Mouse (Mus musculus) stomach, postnatal 0 days (tissue): ENCODE results near the gene Wdr60. TPM values are rescaled to one million over a fixed set of nuclear protein-coding genes. Genes with fewer than 3 reads are reported as not detected.

Experiments used
- ATAC-seq: fragments of 200-750 bp; cut with Nextera tagmentation; 2 replicates; pipeline ENCODE4 v1.8.0; 2017; ENCODE audit not compliant: low FRiP score, low TSS enrichment
- DNase-seq: peaks from one replicate; pipeline ENCODE4 v3.0.0-alpha.2; 2016; ENCODE audit warnings: low spot score
- H3K27ac ChIP-seq: fragments of 300-500 bp; sonication (generic); replicated peaks from 2 replicates; pipeline ENCODE4 v1.5.1; 2014; ENCODE audit warnings: mild to moderate bottlenecking, control low read depth
- H3K27me3 ChIP-seq: fragments of 300-500 bp; sonication (generic); 2 replicates; pipeline ENCODE4 v1.6.1; 2014; ENCODE audit warnings: low read length; ENCODE audit not compliant: control insufficient read depth, insufficient read depth
- H3K36me3 ChIP-seq: fragments of 300-500 bp; sonication (generic); 2 replicates; pipeline ENCODE4 v1.6.1; 2014; ENCODE audit warnings: low read length, mixed read lengths; ENCODE audit not compliant: control insufficient read depth, insufficient read depth
- H3K4me1 ChIP-seq: fragments of 300-500 bp; sonication (generic); replicated peaks from 2 replicates; pipeline ENCODE4 v1.6.1; 2014; ENCODE audit warnings: antibody characterized with exemption; ENCODE audit not compliant: control insufficient read depth, insufficient read depth
- H3K4me2 ChIP-seq: fragments of 300-500 bp; sonication (generic); replicated peaks from 2 replicates; pipeline ENCODE4 v1.6.1; 2014; ENCODE audit warnings: low read depth, mild to moderate bottlenecking, control low read depth, moderate library complexity
- H3K4me3 ChIP-seq: fragments of 300-500 bp; sonication (generic); 2 replicates; pipeline ENCODE4 v1.5.1; 2014; ENCODE audit warnings: low read depth, low read length, control low read depth
- H3K9ac ChIP-seq: fragments of 300-500 bp; sonication (generic); 2 replicates; pipeline ENCODE4 v1.6.1; 2014; ENCODE audit warnings: mild to moderate bottlenecking, low read length, control low read depth, mixed read lengths
- H3K9me3 ChIP-seq: fragments of 300-500 bp; sonication (generic); 2 replicates; pipeline ENCODE4 v1.6.1; 2016; ENCODE audit warnings: low read length; ENCODE audit not compliant: control insufficient read depth
- CTCF ChIP-seq: IDR thresholded peaks from 2 replicates; pipeline ENCODE4 v1.5.1; 2016; ENCODE audit warnings: antibody characterized with exemption, low read depth, mild to moderate bottlenecking, moderate library complexity
- EP300 ChIP-seq: optimal IDR thresholded peaks from 2 replicates; pipeline ENCODE3; 2016; ENCODE audit warnings: antibody characterized with exemption
- WGBS: fragments of 180-500 bp; shearing (Covaris S2); extraction: QIAGEN DNeasy Blood & Tissue Kit; methylation state at CpG from one replicate; pipeline ENCODE4 v1.1.7; 2014; 5-methylcytosine and 5-hydroxymethylcytosine counted together
- polyA plus RNA-seq: library from polyadenylated mRNA; unstranded; fragments of >200 nt; fragmentation: Nextera tagmentation; extraction: Ambion mirVana; gene quantifications from 2 replicates; pipeline ENCODE4 v1.2.1, GENCODE M21; 2015

Wdr60 gene
- polyA plus RNA-seq, 1 experiment from 2014 or later = 8.5 TPM

DNA sequence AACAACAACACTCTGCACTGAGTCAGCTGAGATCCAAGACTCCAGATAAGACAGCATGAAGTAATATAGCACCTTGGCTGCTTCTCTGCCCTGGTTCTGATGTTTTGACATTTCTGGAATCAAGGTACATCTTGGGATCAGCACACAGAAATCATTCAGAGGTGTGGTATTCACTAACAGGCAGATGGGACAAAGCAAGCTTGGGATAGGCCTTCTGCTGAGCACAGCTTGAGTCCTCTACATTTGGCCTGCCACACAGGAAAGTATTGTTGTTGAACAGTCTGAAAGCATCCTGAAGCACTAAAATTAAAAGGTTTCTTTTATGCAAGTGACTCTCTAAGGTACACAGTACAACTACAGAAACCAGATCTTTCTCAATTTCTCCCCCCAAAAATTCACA is 68.2 kb downstream of the Wdr60 start:
- Histone ChIP-seq H3K27ac (no peak overlapping the region), H3K4me1 (no peaks in the 10 kb centered on the region), H3K36me3 (no peaks in the 10 kb centered on the region), H3K9ac (no peak overlapping the region), H3K9me3 (no peaks in the 10 kb centered on the region), H3K27me3 (no peaks in the 10 kb centered on the region), H3K4me2 (no peak overlapping the region), H3K4me3 (no peak overlapping the region)
- DNase-seq (no peak), ATAC-seq (no peak)
- TF ChIP-seq EP300 = no peak
- no peak for TF ChIP-seq CTCF

DNA sequence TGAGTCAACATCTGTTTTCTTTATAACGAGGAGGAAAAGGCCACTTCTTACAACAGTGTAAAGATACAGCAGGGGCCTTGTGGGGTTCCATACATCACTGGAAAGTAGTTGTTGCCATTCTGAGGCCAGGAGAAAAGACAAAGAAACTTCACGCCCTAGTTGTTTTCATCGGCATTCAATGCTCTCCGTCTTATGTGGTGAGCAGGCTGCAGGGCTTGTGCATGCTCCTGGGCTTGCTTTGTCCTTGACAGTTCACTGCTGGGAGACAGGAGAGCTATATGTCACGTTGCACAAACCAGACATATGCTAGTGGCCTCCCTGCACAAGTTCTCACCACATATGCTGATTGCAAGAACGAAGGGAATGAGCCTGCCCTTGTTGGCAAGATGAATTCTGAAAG is 68.9 kb downstream of the Wdr60 start:
- Histone ChIP-seq H3K9me3 (no peaks in the 10 kb centered on the region), H3K27ac (0 out of 2 replicates have a peak overlapping the region, but pooled peaks have one; percentile 14), H3K4me1 (no peaks in the 10 kb centered on the region), H3K4me3 (no peak overlapping the region), H3K27me3 (no peaks in the 10 kb centered on the region), H3K36me3 (no peaks in the 10 kb centered on the region), H3K9ac (no peak overlapping the region), H3K4me2 (no peak overlapping the region)
- DNase-seq = no peak
- no peak for ATAC-seq
- TF ChIP-seq EP300 (no peak), CTCF (no peak)
- WGBS = 57% methylated on average over 6 of the region's 6 CpGs

DNA sequence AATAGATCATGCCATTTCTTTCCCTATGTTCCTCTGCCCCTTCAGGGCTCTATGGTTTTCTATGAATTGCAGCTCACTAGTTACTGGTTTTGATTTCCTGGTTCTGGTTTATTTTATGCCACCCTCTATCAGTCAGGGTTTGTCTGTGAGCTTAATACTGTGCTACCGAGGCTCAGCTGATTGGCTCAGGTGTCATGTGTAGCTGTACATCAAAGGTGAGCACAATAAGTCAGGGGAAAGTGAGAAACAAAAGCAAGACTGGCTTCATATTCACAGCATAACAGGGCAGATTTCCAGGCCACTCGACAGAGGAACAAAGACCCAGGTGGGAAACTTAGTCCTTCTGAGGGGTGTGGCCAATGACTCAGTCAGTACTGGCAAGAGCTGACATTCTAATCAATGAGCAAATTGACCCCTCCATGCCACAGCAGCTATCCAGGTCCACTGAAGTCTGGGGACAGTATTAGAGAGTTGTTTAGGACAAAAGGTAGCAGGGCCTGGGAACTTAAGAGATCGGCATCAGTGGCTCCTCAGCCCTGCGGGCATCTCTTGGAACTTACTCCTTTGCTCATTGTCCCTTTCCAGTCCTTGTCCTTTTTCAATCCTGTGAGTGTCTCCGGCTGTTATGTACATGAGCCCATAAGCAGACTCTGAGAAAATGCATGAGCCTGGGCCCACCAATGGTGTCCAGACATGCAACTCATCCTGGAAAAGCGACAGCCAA is 79.4 kb downstream of the Wdr60 start:
- DNase-seq = no peak
- no peak for TF ChIP-seq EP300
- no peak for TF ChIP-seq CTCF

DNA sequence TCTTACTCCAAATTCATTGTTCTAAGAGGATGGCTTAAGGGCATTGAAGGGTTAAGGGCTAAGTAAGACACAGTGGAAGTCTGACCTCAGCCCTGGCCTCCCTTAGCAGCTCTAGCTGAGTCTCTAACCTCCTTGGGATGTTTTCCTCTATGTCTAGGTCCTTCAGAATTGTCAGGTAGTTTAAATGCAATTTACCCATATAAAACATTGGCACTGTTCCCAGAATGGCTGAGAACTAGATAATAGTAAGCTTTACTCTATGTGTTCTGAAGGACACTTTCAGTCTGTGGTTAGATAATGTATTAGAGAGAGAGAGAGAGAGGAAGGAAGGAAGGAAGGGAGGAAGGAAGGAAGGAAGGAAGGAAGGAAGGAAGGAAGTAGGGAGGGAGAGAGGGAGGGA is 80.4 kb downstream of the Wdr60 start:
- Histone ChIP-seq H3K36me3 (no peaks in the 10 kb centered on the region), H3K4me2 (no peak overlapping the region), H3K9ac (no peak overlapping the region), H3K4me1 (no peaks in the 10 kb centered on the region), H3K27me3 (no peaks in the 10 kb centered on the region), H3K9me3 (no peaks in the 10 kb centered on the region), H3K27ac (no peak overlapping the region), H3K4me3 (no peak overlapping the region)
- no peak for DNase-seq
- TF ChIP-seq EP300 (no peak), CTCF (no peak)
- ATAC-seq = no peak

More for the DNA sequence above, 79.4 kb downstream of the Wdr60 start:
- ATAC-seq = no peak
- Histone ChIP-seq H3K4me3 (no peak overlapping the region), H3K4me2 (no peak overlapping the region), H3K9ac (no peak overlapping the region), H3K4me1 (no peaks in the 10 kb centered on the region), H3K27ac (no peak overlapping the region), H3K36me3 (no peaks in the 10 kb centered on the region), H3K9me3 (no peaks in the 10 kb centered on the region), H3K27me3 (no peaks in the 10 kb centered on the region)
- 78% methylated on average over 6 of the region's 6 CpGs for WGBS

DNA sequence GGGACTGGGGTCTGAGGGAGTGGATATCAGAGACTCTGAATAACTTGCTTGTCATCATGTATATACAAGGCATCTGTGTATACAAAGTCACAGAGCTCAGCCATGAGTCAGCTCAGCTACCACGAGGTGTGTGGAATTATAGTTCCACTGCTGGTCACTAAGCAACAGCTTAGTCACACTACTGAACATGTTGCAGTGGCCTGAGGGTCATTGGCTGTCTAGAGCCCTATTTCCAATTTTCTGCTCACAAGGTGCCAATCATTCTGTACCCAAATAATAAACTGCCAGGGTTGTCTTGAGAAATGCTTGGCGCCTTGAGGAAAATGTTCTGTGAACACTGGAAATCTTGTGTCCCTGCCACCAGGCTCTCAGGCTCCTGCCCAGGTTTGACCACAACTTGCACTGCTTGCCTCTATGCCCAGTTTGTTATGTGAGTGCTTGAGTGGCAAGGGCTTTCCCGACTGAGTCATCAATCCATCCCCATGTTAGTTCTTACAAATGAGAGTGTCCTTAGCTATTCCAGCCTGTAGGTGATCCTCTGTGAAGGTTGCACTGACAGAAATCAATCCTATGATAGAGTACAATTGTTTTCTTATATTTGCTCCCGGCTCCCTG is 81.3 kb downstream of the Wdr60 start:
- TF ChIP-seq EP300 (no peak), CTCF (no peak)
- H3K27me3 ChIP-seq = no peaks in the 10 kb centered on the region
- no peaks in the 10 kb centered on the region for H3K4me1 ChIP-seq
- no peak overlapping the region for H3K27ac ChIP-seq
- H3K9me3 ChIP-seq = no peaks in the 10 kb centered on the region
- H3K9ac ChIP-seq = no peak overlapping the region
- no peaks in the 10 kb centered on the region for H3K36me3 ChIP-seq
- DNase-seq (no peak), ATAC-seq (0 out of 2 replicates have a peak, but pooled peaks have one; percentile 54)
- no peak overlapping the region for H3K4me2 ChIP-seq
- no peak overlapping the region for H3K4me3 ChIP-seq
- WGBS = 61% methylated on average over 4 of the region's 4 CpGs

DNA sequence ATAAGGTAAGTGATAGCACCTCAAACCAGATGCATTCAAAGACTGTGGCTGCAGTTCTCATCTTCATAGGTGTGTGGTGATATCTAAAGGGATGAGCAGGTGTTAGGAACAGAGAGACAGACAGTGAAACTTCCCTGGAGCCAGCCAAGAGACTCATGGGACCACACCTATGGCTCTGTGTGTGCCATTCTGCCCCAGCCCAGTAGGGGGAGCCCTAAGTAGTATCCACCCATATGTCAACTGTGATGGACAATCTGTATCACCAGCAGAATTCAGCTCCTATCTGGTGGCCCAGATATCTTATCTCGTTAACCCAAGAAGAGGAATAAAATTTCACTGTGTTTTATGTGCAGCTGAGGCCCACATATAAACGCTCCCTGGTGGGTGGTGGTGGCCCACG is 85.9 kb downstream of the Wdr60 start:
- no peaks in the 10 kb centered on the region for H3K36me3 ChIP-seq
- no peak overlapping the region for H3K4me3 ChIP-seq
- H3K4me1 ChIP-seq = no peaks in the 10 kb centered on the region
- no peak overlapping the region for H3K9ac ChIP-seq
- no peak for ATAC-seq
- H3K9me3 ChIP-seq = no peaks in the 10 kb centered on the region
- no peak overlapping the region for H3K27ac ChIP-seq
- TF ChIP-seq CTCF (peak; percentile 51), EP300 (no peak)
- H3K4me2 ChIP-seq = no peak overlapping the region
- H3K27me3 ChIP-seq = no peaks in the 10 kb centered on the region
- WGBS = 79% methylated on average over 3 of the region's 3 CpGs
- no peak for DNase-seq
